In the genomic region with DNA sequence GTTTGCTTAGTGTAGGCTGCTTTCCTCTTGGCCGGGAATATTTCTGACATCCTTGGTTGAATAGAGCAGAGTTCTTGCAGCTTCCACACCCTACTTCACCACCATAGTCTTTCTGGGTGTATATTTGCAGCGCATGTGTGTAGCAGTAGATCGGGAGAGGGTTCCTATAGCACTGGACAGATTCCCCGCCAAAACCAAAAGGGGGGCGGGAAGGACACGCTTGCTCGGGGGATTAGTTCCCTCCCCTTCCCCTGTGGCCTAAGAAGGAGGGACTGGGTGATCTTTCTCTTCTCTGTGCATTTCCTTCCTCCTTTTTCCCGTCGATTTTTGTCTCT, we compare ENCODE assay signal across 8 mouse cellular contexts. TPM values are rescaled to one million over a fixed set of nuclear protein-coding genes. Genes with fewer than 3 reads are reported as not detected.
DNase-seq lines count a peak whose midpoint lies in the region; ATAC-seq and TF ChIP-seq lines count a peak whose summit lies in the region.

No protein-coding gene starts in this region.

- H3K27ac ChIP-seq in heart, embryonic 12.5 days (ENCODE audit: poor library complexity, severe bottlenecking), result peak overlapping the region; percentile 46
- no peak overlapping the region for H3K27ac ChIP-seq in cortical plate, adult 2 months (ENCODE audit: insufficient read depth, low read length)
- H3K27ac ChIP-seq in hindbrain, postnatal 0 days, result no peak overlapping the region
- peak overlapping the region; percentile 57 for H3K27ac ChIP-seq in midbrain, embryonic 15.5 days

- H3K4me1 ChIP-seq in heart, embryonic 12.5 days (replicated peaks), result peaks cover 16% of the 10 kb centered on the region
- no peaks in the 10 kb centered on the region; the same call in 1 of the 2 replicates for H3K4me1 ChIP-seq in cortical plate, adult 2 months (ENCODE audit: control insufficient read depth, insufficient read depth, low read length)
- H3K4me1 ChIP-seq in hindbrain, postnatal 0 days (ENCODE audit: insufficient read depth, low read length), result no peaks in the 10 kb centered on the region
- peaks cover 18% of the 10 kb centered on the region for H3K4me1 ChIP-seq in midbrain, embryonic 15.5 days

- WGBS in heart, embryonic 12.5 days, result 2% methylated on average over 9 of the region's 9 CpGs
- WGBS in hindbrain, postnatal 0 days, result under 1% methylated on average over 9 of the region's 9 CpGs
- 4% methylated on average over 9 of the region's 9 CpGs for WGBS in midbrain, embryonic 15.5 days

- H3K9me3 ChIP-seq in heart, embryonic 12.5 days (replicated peaks), result no peaks in the 10 kb centered on the region
- H3K9me3 ChIP-seq in hindbrain, postnatal 0 days (ENCODE audit: low read length), result no peaks in the 10 kb centered on the region
- no peaks in the 10 kb centered on the region for H3K9me3 ChIP-seq in midbrain, embryonic 15.5 days

- no peak for DNase-seq in heart, postnatal 10 days
- DNase-seq in hindbrain, postnatal 0 days (ENCODE audit: low spot score), result no peak
- DNase-seq in layer of hippocampus, postnatal 10 days (ENCODE audit: low spot score in 2 of 2), result no peak
- no peak for DNase-seq in spleen, adult 12 weeks (ENCODE audit: low spot score)
- no peak for DNase-seq in spleen, adult 18-20 months

- TF ChIP-seq POLR2A in cortical plate, adult 2 months (IDR thresholded peaks at IDR 0.05; ENCODE audit: extremely low read depth, insufficient read depth, low read length), result no peak

- peak overlapping the region; percentile 57 for H3K4me3 ChIP-seq in heart, embryonic 12.5 days
- H3K4me3 ChIP-seq in cortical plate, adult 2 months (ENCODE audit: insufficient read depth, low read length), result peak overlapping the region; percentile 34; the same call in 1 of the 2 replicates
- H3K4me3 ChIP-seq in hindbrain, postnatal 0 days (ENCODE audit: low read length), result peak overlapping the region; percentile 47
- H3K4me3 ChIP-seq in midbrain, embryonic 15.5 days, result peak overlapping the region; percentile 47

- peak overlapping the region; percentile 66 for H3K9ac ChIP-seq in heart, embryonic 12.5 days
- no peak overlapping the region for H3K9ac ChIP-seq in hindbrain, postnatal 0 days (replicated peaks; ENCODE audit: low read length)
- H3K9ac ChIP-seq in midbrain, embryonic 15.5 days, result peak overlapping the region; percentile 41; the same call in 1 of the 2 replicates

- H3K4me2 ChIP-seq in heart, embryonic 12.5 days, result peak overlapping the region; percentile 86
- peak overlapping the region; percentile 73 for H3K4me2 ChIP-seq in hindbrain, postnatal 0 days (ENCODE audit: low read depth, low read length)
- peak overlapping the region; percentile 89 for H3K4me2 ChIP-seq in midbrain, embryonic 15.5 days

- intact Hi-C loops in heart, postnatal 10 days (cut with DNase I), result no loop called here

- H3K36me3 ChIP-seq in heart, embryonic 12.5 days, result no peaks in the 10 kb centered on the region
- H3K36me3 ChIP-seq in hindbrain, postnatal 0 days (ENCODE audit: insufficient read depth, low read length), result no peaks in the 10 kb centered on the region
- H3K36me3 ChIP-seq in midbrain, embryonic 15.5 days (replicated peaks), result no peaks in the 10 kb centered on the region

- no peak for TF ChIP-seq CTCF in cortical plate, adult 2 months (IDR thresholded peaks at IDR 0.05; ENCODE audit: extremely low read depth, insufficient read depth, low read length)
- TF ChIP-seq CTCF in hindbrain, postnatal 0 days (IDR thresholded peaks at IDR 0.05; ENCODE audit: low read depth), result no peak

- peaks cover 78% of the 10 kb centered on the region for H3K27me3 ChIP-seq in heart, embryonic 12.5 days (replicated peaks)
- H3K27me3 ChIP-seq in hindbrain, postnatal 0 days (ENCODE audit: insufficient read depth, low read length), result peaks cover 64% of the 10 kb centered on the region
- H3K27me3 ChIP-seq in midbrain, embryonic 15.5 days (replicated peaks), result peaks cover 61% of the 10 kb centered on the region

- ATAC-seq in heart, embryonic 12.5 days (ENCODE audit: insufficient number of reproducible peaks, low FRiP score), result no peak
- no peak for ATAC-seq in hindbrain, postnatal 0 days
- peak; percentile 5; the same call in 1 of the 2 replicates for ATAC-seq in midbrain, embryonic 15.5 days (replicated peaks)

RNA-seq across cellular contexts. Expression of gene Tal1, which starts 6.3 kb away (rescaled TPM):
- polyA plus RNA-seq in heart, embryonic 12.5 days (2016; fragmentation: Nextera tagmentation; extraction: Ambion mirVana), result 6.9 and 8.3 TPM in 2 replicates
- total RNA-seq in heart, postnatal 10 days (2021), result 1 to 10 TPM; 7.2 to 7.3 TPM
- polyA plus RNA-seq in cortical plate, adult 2 months (2012; rRNA removed), result 1.5 and 1.6 TPM in 2 replicates
- total RNA-seq in hindbrain, postnatal 0 days (2014; rRNA removed), result 18.1 and 19.4 TPM in 2 replicates
- 1.1 and 1.6 TPM in 2 replicates for polyA plus RNA-seq in hindbrain, postnatal 0 days (2015; fragmentation: Nextera tagmentation; extraction: Ambion mirVana)
- 7.9 and 8.5 TPM in 2 replicates for polyA plus RNA-seq in midbrain, embryonic 15.5 days (2015; fragmentation: Nextera tagmentation; extraction: Ambion mirVana)
- 1 to 10 TPM; 2.0 to 2.6 TPM for total RNA-seq in layer of hippocampus, postnatal 10 days (2021)

RNA-seq across cellular contexts. Expression of gene Pdzk1ip1, which starts 26.0 kb away (rescaled TPM):
- 38.8 and 39.2 TPM in 2 replicates for polyA plus RNA-seq in heart, embryonic 12.5 days (2016; fragmentation: Nextera tagmentation; extraction: Ambion mirVana)
- total RNA-seq in heart, postnatal 10 days (2021), result 1 to 10 TPM in 1 of 2 experiments, under 1 TPM in 1; 0.74 to 1.5 TPM
- 1.1 and 1.2 TPM in 2 replicates for polyA plus RNA-seq in cortical plate, adult 2 months (2012; rRNA removed)
- 0.58 and 5.2 TPM in 2 replicates for total RNA-seq in hindbrain, postnatal 0 days (2014; rRNA removed)
- polyA plus RNA-seq in hindbrain, postnatal 0 days (2015; fragmentation: Nextera tagmentation; extraction: Ambion mirVana), result 4.2 and 4.9 TPM in 2 replicates
- polyA plus RNA-seq in midbrain, embryonic 15.5 days (2015; fragmentation: Nextera tagmentation; extraction: Ambion mirVana), result 3.0 and 3.8 TPM in 2 replicates
- total RNA-seq in layer of hippocampus, postnatal 10 days (2021), result under 1 TPM; 0.42 to 0.57 TPM

Comparison
In these comparisons a context has a peak if more than half of its experiments do, and no peak if none do; other contexts are left out.
1. H3K27ac ChIP-seq: peak in heart, embryonic 12.5 days (single experiment) and midbrain, embryonic 15.5 days (single experiment); none in cortical plate, adult 2 months (single experiment) and hindbrain, postnatal 0 days (single experiment).
2. Peak in every context shown above with its lines, with median percentiles within 50 percentile points of each other: H3K4me2 ChIP-seq and H3K4me3 ChIP-seq.